Mouse (Mus musculus): ENCODE data around the gene Nrde2.

The Nrde2 gene

GRCm38 (mm10) chr12:100183970-100184369, 24.5 kb upstream of the Nrde2 start:
- in situ Hi-C loops (cut with MboI; ENCODE audit: unreplicated experiment in 2 of 2) = loop anchor here (10.0 to 25.0 kb wide), 3 partner anchors 301 to 661 kb away; no protein-coding TSS in a partner anchor

DNA sequence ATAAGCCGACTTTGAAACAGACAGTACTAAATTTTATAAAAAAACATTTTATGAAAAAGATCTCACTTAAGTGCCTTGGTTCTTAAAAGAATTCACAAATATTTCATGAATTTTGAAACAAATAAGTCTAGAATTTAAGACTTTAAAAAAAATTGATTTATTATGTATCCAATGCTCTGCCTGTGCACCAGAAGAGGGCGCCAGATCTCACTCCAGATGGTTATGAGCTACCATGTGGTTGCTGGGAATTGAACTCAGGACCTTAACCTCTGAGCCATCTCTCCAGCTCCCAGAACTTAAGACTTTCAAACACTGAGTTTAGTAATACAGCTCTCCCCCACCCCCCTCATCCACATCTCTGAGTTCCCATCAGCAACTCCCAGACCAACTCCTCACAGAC, 23.2 kb upstream of the Nrde2 start:
- in situ Hi-C loops (cut with MboI; ENCODE audit: unreplicated experiment in 2 of 2) = loop anchor here (10.0 to 25.0 kb wide), 3 partner anchors 302 to 662 kb away; no protein-coding TSS in a partner anchor

DNA sequence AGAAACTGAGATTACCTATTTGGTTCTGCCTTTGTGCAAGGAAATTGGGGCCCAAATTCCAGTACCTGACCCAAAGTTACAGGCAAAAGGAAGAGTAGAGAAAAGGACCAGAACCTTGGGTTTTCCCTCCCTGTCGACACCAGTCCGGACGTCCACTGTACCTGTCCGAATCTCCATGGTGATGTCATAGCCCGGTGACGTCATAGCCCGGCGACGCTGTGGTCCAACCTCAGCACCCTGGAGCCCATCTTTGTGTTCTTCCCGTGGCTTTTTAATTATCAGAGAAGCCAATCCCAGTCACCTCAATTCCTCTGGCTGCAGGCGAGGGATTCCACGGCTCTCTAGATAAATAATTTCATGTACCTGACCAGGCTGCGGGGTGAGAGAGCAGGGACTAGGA, 21.3 kb upstream of the Nrde2 start:
- in situ Hi-C loops (cut with MboI; ENCODE audit: unreplicated experiment in 2 of 2) = loop anchor here (10.0 to 25.0 kb wide), 3 partner anchors 304 to 664 kb away; no protein-coding TSS in a partner anchor

GRCm38 (mm10) chr12:100178898-100179440, 19.5 kb upstream of the Nrde2 start:
- in situ Hi-C loops (cut with MboI; ENCODE audit: unreplicated experiment in 2 of 2) = loop anchor here in 1 of 2 experiments (25.0 kb wide), 1 partner anchor 533 kb away; no protein-coding TSS in a partner anchor

- in situ Hi-C loops (cut with MboI; ENCODE audit: unreplicated experiment in 2 of 2) = loop anchor here in 1 of 2 experiments (25.0 kb wide), 1 partner anchor 536 kb away; no protein-coding TSS in a partner anchor
Measured at GRCm38 (mm10) chr12:100176469-100177056, 17.1 kb upstream of the Nrde2 start.

GRCm38 (mm10) chr12:100172481-100172880, 13.0 kb upstream of the Nrde2 start:
- in situ Hi-C loops (cut with MboI; ENCODE audit: unreplicated experiment in 2 of 2) = no loop called here

DNA sequence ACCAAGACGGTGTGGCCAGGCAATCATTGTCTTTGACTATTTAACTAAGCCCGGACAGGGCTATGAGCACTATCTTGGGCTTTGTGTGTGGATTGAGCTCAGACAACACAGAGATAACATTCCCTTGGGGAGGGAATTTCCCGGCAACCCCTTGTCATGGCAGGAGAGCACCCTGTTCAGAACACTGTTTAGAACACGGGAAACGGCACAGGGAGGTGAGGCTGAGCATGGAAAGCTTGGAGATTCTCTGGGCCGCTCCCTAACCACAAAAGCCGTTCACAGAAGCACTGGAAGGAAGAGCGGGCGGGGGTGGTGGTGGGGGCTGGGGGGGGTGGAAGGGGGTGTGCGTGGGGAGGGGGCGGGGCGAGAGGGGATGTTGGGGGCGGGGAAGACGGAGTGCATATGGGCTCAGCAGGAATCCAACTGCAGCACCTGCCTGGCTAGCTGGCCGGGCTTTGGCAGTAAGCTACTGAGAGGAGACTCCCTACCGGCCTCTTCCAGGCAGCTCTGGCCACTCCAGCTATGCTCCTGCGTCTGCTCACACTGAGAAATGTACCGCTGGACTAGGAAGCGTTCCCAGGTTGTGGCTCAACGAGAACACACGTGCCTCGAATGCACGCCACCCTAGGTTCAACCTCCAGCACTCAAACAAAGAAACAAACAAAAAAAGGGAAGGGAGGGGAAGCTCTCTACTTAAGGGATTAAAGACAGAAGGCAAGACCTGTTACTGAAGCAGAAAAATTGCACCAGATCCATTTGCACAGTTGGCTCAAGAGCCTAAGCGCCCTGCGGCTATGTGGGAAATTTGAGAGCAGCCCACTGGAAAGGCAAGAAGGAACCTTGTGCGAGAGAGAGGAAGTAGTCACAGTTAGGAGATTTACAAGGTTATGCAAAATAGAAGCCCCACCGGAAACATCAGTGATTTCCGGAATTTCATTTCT, 8.7 kb upstream of the Nrde2 start:
- in situ Hi-C loops (cut with MboI; ENCODE audit: unreplicated experiment in 2 of 2) = loop anchor here in 1 of 2 experiments (10.0 kb wide), 2 partner anchors 557 to 677 kb away; partner anchors contain the start of gene Rps6ka5

DNA sequence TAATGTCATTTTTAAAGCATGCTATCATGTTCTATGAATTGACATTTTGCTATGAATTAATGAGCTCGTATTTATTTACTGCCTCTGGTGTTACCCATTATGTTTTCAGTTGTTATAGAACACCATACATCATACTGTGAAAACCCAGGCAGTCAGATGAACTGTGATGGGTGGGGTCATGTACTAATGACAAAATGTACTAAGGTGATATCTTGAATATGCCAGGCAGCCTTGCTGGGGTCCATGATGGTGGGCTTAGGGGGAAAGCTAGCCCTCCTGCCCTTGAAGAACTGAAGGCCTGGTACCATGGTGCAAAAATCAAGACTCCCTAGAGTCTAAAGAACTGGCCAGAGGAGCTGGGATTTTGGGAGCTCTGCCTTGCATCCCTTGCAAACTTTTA, 8.0 kb upstream of the Nrde2 start:
- in situ Hi-C loops (cut with MboI; ENCODE audit: unreplicated experiment in 2 of 2) = loop anchor here in 1 of 2 experiments (10.0 kb wide), 2 partner anchors 557 to 677 kb away; partner anchors contain the start of gene Rps6ka5

GRCm38 (mm10) chr12:100166939-100167338, 7.5 kb upstream of the Nrde2 start:
- in situ Hi-C loops (cut with MboI; ENCODE audit: unreplicated experiment in 2 of 2) = loop anchor here in 1 of 2 experiments (10.0 kb wide), 2 partner anchors 558 to 678 kb away; partner anchors contain the start of gene Rps6ka5

DNA sequence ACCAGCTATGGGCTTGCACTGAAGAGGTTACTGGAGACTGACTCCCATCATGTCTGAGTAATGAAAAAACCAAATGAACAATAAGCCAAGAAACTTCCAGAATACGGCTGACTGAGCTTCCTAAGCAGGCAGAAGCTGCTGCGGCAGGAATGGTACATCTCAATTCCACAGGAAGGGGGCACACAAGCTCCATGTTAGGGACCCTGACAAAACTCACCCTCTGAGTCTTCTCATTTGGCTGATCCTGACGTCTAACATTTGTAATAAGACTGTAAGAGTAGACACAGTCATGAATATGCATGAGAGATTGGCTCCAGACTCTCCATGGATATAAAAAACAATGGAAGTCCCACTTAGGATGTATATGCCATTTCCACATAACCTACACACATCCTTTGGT, 6.7 kb upstream of the Nrde2 start:
- in situ Hi-C loops (cut with MboI; ENCODE audit: unreplicated experiment in 2 of 2) = loop anchor here in 1 of 2 experiments (10.0 kb wide), 2 partner anchors 559 to 679 kb away; partner anchors contain the start of gene Rps6ka5

- in situ Hi-C loops (cut with MboI; ENCODE audit: unreplicated experiment in 2 of 2) = loop anchor here in 1 of 2 experiments (10.0 kb wide), 2 partner anchors 560 to 680 kb away; partner anchors contain the start of gene Rps6ka5
Measured at GRCm38 (mm10) chr12:100164991-100165500, 5.6 kb upstream of the Nrde2 start.

DNA sequence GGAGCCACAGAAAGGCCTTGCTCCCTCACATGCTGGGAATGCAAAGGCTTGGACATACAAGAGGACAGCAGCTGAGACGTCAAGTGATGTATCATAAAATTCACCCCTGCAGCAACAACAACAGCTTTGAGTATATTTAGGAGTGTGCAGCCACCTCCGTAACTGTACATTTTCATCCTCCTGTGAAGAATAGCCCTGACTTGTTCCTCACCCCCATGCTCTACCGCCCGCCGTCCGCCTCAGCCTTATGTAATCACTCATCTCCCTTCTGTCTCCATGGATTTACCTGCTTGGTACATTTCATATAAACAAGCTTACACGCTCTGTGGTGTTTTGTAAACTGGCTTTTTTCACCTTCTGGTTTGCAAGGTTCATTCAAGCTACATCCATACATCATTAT, 7.0 kb downstream of the Nrde2 start:
- in situ Hi-C loops (cut with MboI; ENCODE audit: unreplicated experiment in 2 of 2) = no loop called here

DNA sequence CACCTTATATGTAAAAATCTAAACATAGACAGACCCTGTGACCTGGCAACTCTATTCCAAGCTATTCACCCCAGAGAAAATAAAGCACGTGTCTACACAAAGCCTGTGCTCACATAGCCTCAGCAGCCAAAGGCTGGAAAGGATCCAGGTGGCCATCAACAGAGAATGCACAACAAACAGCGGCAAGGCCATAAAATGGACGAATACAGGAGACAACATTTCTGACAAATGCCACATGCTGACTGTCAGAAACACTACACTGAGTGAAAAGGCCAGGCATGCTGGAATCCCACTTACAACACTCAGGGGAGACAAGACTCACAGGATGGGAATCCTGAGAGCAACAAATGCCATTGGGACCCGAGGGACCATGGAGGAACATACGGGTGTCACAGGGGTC, 15.2 kb downstream of the Nrde2 start:
- in situ Hi-C loops (cut with MboI; ENCODE audit: unreplicated experiment in 2 of 2) = no loop called here

DNA sequence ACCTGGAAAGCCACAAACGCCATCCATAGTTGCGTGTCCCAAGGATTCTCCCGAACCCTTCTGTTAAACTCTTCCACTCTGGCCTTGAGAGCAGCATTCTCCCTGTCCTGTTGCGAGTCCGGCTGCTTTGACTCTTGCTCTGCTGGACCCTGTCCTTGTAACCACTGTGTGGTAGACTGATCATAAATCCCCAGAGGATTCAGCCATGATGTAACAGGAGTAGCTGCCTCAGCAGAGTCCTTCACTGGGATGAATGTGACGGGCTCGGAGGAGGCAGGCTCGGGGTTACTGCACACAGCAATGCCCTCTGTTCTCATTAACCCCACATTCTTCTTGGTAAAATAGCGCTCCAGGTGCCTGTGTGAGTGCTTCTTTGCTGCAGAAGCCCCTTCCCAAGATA, 15.7 kb downstream of the Nrde2 start:
- in situ Hi-C loops (cut with MboI; ENCODE audit: unreplicated experiment in 2 of 2) = no loop called here

GRCm38 (mm10) chr12:100142848-100143523, 16.5 kb downstream of the Nrde2 start:
- in situ Hi-C loops (cut with MboI; ENCODE audit: unreplicated experiment in 2 of 2) = no loop called here

DNA sequence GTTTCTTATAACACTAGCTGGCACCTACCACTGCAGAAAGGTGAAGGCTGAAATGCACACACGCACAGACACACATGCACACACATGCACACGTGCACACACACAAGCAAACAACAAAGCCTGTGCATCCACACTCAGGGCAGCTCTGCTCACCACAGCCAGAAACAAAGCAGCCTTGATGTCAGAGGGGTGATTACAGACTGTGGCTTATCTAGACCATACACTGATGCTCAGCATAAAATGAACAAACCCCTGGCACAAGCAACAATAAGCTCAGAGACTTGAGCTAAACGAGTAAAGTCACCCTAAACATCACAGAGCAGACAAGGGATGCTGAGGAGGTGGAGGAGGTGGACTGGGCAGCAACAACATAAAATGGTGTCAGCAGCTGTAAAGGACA, 24.3 kb downstream of the Nrde2 start:
- in situ Hi-C loops (cut with MboI; ENCODE audit: unreplicated experiment in 2 of 2) = loop anchor here (10.0 kb wide), 3 partner anchors 350 to 780 kb away; no protein-coding TSS in a partner anchor

- in situ Hi-C loops (cut with MboI; ENCODE audit: unreplicated experiment in 2 of 2) = loop anchor here (5.0 to 10.0 kb wide), 4 partner anchors 203 to 780 kb away; no protein-coding TSS in a partner anchor
Measured at GRCm38 (mm10) chr12:100134395-100134936, 25.0 kb downstream of the Nrde2 start.

DNA sequence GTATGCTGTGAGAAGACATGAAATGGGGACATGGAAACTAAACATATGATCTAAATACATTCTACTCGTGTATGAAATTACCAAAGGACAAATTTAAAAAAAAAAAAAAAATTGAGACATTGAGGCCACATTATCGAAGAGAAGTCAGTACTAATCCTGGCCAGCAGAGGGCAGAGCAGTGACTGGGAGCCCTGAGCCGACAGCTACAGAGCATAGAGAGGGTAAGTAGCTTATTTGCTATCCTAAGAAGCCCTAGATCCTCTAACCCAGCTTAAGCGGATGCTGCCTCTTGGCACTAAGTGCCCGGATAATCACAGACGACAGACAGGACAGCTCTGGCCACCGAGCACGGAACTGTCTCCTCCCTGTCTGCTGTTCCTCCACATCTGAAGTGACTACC, 27.8 kb downstream of the Nrde2 start:
- in situ Hi-C loops (cut with MboI; ENCODE audit: unreplicated experiment in 2 of 2) = loop anchor here (5.0 to 10.0 kb wide), 4 partner anchors 206 to 783 kb away; no protein-coding TSS in a partner anchor

GRCm38 (mm10) chr12:100131167-100131566, 28.3 kb downstream of the Nrde2 start:
- in situ Hi-C loops (cut with MboI; ENCODE audit: unreplicated experiment in 2 of 2) = loop anchor here (5.0 to 10.0 kb wide), 4 partner anchors 206 to 784 kb away; no protein-coding TSS in a partner anchor

Measured in v-Abl transformed pro-B cells (cell line).